Mouse (Mus musculus) liver, postnatal 0 days (tissue): ENCODE data around the gene Boc. TPM values are rescaled to one million over a fixed set of nuclear protein-coding genes. Genes with fewer than 3 reads are reported as not detected.
"Not testable (repeated sequence)": the region's sequence is repeated elsewhere in the genome, so short reads cannot be mapped to it uniquely, and the experiment has no call there.

Experiments
- ATAC-seq: fragments of 200-750 bp; cut with Nextera tagmentation; 2 replicates; pipeline ENCODE4 v1.8.0; 2017; ENCODE audit warnings: mild to moderate bottlenecking, moderate library complexity
- DNase-seq: peaks from one replicate; pipeline ENCODE4 v3.0.0-alpha.2; 2016
- H3K27ac ChIP-seq: fragments of 300-500 bp; sonication (generic); 2 replicates; pipeline ENCODE4 v1.5.1; 2014; ENCODE audit warnings: antibody characterized with exemption, moderate library complexity, mild to moderate bottlenecking, low read depth
- H3K27me3 ChIP-seq: fragments of 300-500 bp; sonication (generic); 2 replicates; pipeline ENCODE4 v1.6.1; 2014; ENCODE audit warnings: low read length, control low read depth, mixed read lengths; ENCODE audit not compliant: insufficient read depth
- H3K36me3 ChIP-seq: fragments of 300-500 bp; sonication (generic); replicated peaks from 2 replicates; pipeline ENCODE4 v1.6.1; 2014; ENCODE audit warnings: mild to moderate bottlenecking, control low read depth, low read length, moderate library complexity, mixed read lengths; ENCODE audit not compliant: insufficient read depth
- H3K4me1 ChIP-seq: fragments of 300-500 bp; sonication (generic); 2 replicates; pipeline ENCODE4 v1.6.1; 2014; ENCODE audit warnings: antibody characterized with exemption, mild to moderate bottlenecking, control low read depth; ENCODE audit not compliant: insufficient read depth
- H3K4me2 ChIP-seq: fragments of 300-500 bp; sonication (generic); 2 replicates; pipeline ENCODE4 v1.6.1; 2014; ENCODE audit warnings: low read depth, mild to moderate bottlenecking, low read length, moderate library complexity, mixed read lengths
- H3K4me3 ChIP-seq: fragments of 300-500 bp; sonication (generic); 2 replicates; pipeline ENCODE4 v1.5.1; 2014; ENCODE audit warnings: low read depth, low read length
- H3K9ac ChIP-seq: fragments of 300-500 bp; sonication (generic); replicated peaks from 2 replicates; pipeline ENCODE4 v1.6.1; 2014; ENCODE audit warnings: mild to moderate bottlenecking, moderate library complexity
- H3K9me3 ChIP-seq: fragments of 300-500 bp; sonication (generic); 2 replicates; pipeline ENCODE4 v1.6.1; 2016; ENCODE audit warnings: mild to moderate bottlenecking, control low read depth, low read length, mixed read lengths
- CTCF ChIP-seq: sonication (generic); IDR thresholded peaks from 2 replicates; pipeline ENCODE4 v1.5.1; 2016; ENCODE audit warnings: antibody characterized with exemption, low read depth
- EP300 ChIP-seq: IDR thresholded peaks from 2 replicates; pipeline ENCODE4 v1.6.1; 2016; ENCODE audit warnings: antibody characterized with exemption, low read depth, mild to moderate bottlenecking
- WGBS: fragments of 180-500 bp; shearing (Covaris S2); extraction: QIAGEN DNeasy Blood & Tissue Kit; methylation state at CpG from one replicate; pipeline ENCODE4 v1.1.7; 2014; ENCODE audit not compliant: insufficient replicate concordance; 5-methylcytosine and 5-hydroxymethylcytosine counted together
- microRNA-seq: library from miRNA; unstranded; fragments of <30 nt; microRNA quantifications from one replicate; pipeline ENCODE4, GENCODE M21; 2016
- polyA plus RNA-seq: library from polyadenylated mRNA; unstranded; fragments of >200 nt; fragmentation: Nextera tagmentation; extraction: Ambion mirVana; gene quantifications from 2 replicates; pipeline ENCODE4 v1.2.1, GENCODE M21; 2015

Boc gene
- polyA plus RNA-seq, 1 experiment from 2014 or later, result 0.14 TPM

- H3K27me3 ChIP-seq, result no peaks in the 10 kb centered on the region
- no peak overlapping the region for H3K27ac ChIP-seq
- H3K4me3 ChIP-seq, result no peak overlapping the region
- H3K36me3 ChIP-seq, result no peaks in the 10 kb centered on the region
- 55% methylated on average over 5 of the region's 5 CpGs for WGBS
- no peaks in the 10 kb centered on the region for H3K9me3 ChIP-seq
- no peak for TF ChIP-seq EP300
- TF ChIP-seq CTCF, result no peak
- no peaks in the 10 kb centered on the region for H3K4me1 ChIP-seq
- DNase-seq, result no peak
- H3K4me2 ChIP-seq, result no peak overlapping the region
- H3K9ac ChIP-seq, result no peak overlapping the region
- ATAC-seq, result no peak
These were observed 97.8 kb downstream of the Boc start for GRCm38 (mm10) chr16:44460922-44461321.

GRCm38 (mm10) chr16:44458826-44459225 lies 99.9 kb downstream of the Boc start:
- WGBS, result 84% methylated on average over 2 of the region's 2 CpGs
- no peak for TF ChIP-seq EP300
- no peak for TF ChIP-seq CTCF
- no peak for ATAC-seq
- Histone ChIP-seq H3K4me2 (no peak overlapping the region), H3K9me3 (no peaks in the 10 kb centered on the region), H3K27ac (no peak overlapping the region), H3K9ac (no peak overlapping the region), H3K4me1 (no peaks in the 10 kb centered on the region), H3K27me3 (no peaks in the 10 kb centered on the region), H3K36me3 (no peaks in the 10 kb centered on the region), H3K4me3 (no peak overlapping the region)
- no peak for DNase-seq

- ATAC-seq, result no peak
- TF ChIP-seq EP300, result no peak
- TF ChIP-seq CTCF, result no peak
- no peak overlapping the region for H3K4me3 ChIP-seq
- 48% methylated on average over 2 of the region's 2 CpGs for WGBS
- H3K27me3 ChIP-seq, result no peaks in the 10 kb centered on the region
- no peak overlapping the region for H3K27ac ChIP-seq
- no peak for DNase-seq
- H3K4me1 ChIP-seq, result no peaks in the 10 kb centered on the region
- H3K9ac ChIP-seq, result no peak overlapping the region
- H3K9me3 ChIP-seq, result no peaks in the 10 kb centered on the region
- no peaks in the 10 kb centered on the region for H3K36me3 ChIP-seq
- no peak overlapping the region for H3K4me2 ChIP-seq
These were observed 100.8 kb downstream of the Boc start for GRCm38 (mm10) chr16:44457858-44458257.

- 89% methylated on average over 15 of the region's 15 CpGs for WGBS
- DNase-seq, H3K9ac ChIP-seq: not testable (repeated sequence)
These were observed 116.8 kb downstream of the Boc start for GRCm38 (mm10) chr16:44441913-44442312.

GRCm38 (mm10) chr16:44435481-44435880 lies 123.2 kb downstream of the Boc start:
- no peaks in the 10 kb centered on the region for H3K4me1 ChIP-seq
- ATAC-seq (no peak), DNase-seq (no peak)
- no peak overlapping the region for H3K9ac ChIP-seq
- H3K4me3 ChIP-seq, result no peak overlapping the region
- H3K27ac ChIP-seq, result no peak overlapping the region
- TF ChIP-seq EP300 (no peak), CTCF (peak; percentile 15; the same call in 1 of the 2 replicates)
- no peaks in the 10 kb centered on the region for H3K36me3 ChIP-seq
- H3K27me3 ChIP-seq, result no peaks in the 10 kb centered on the region
- no peak overlapping the region for H3K4me2 ChIP-seq
- no peaks in the 10 kb centered on the region for H3K9me3 ChIP-seq
- WGBS, result 54% methylated on average over 4 of the region's 4 CpGs

More at GRCm38 (mm10) chr16:44441913-44442312, 116.8 kb downstream of the Boc start:
- not testable (repeated sequence) for H3K36me3 ChIP-seq, H3K4me3 ChIP-seq, ATAC-seq, H3K9me3 ChIP-seq, H3K4me1 ChIP-seq, H3K4me2 ChIP-seq, H3K27ac ChIP-seq, H3K27me3 ChIP-seq

Small RNA genes lying within 50 kb of the gene (microRNA-seq; reads per million reads assigned to microRNA genes)
- not detected for gene Mir3081

Other genes with a start within 250 kb of the Boc start
- 0.02 TPM in 1 of 2 replicates, not detected in the other for gene Sidt1, start 225.7 kb downstream of the Boc start, polyA plus RNA-seq
- gene Spice1, start 211.8 kb downstream of the Boc start, polyA plus RNA-seq, result 4.1 and 4.9 TPM in 2 replicates
- 0.20 and 0.69 TPM in 2 replicates for gene Cfap44, start 164.1 kb downstream of the Boc start, polyA plus RNA-seq
- gene Nepro, start 165.4 kb upstream of the Boc start, polyA plus RNA-seq, result 1.9 and 2.4 TPM in 2 replicates
- gene Gtpbp8, start 187.5 kb upstream of the Boc start, polyA plus RNA-seq, result 18.3 and 18.4 TPM in 2 replicates
- 4.2 and 4.7 TPM in 2 replicates for gene Cd200r1, start 206.8 kb upstream of the Boc start, polyA plus RNA-seq